Mouse (Mus musculus): ENCODE measurements around the gene Sim2.

- TF ChIP-seq CTCF (IDR thresholded peaks at IDR 0.05; ENCODE audit: low read depth, low read length), result no peak
- no peak for TF ChIP-seq POLR2A (IDR thresholded peaks at IDR 0.05; ENCODE audit: extremely low read depth, insufficient read depth, low read length)
Observed at GRCm38 (mm10) chr16:94168655-94169545, 84.2 kb downstream of the Sim2 start.

Measured in liver, adult 2 months (tissue).